Mouse (Mus musculus) right cerebral cortex, adult 2 months (tissue): ENCODE data around the gene Gm11444.

Experiments
- DNase-seq, 2 experiments: peaks; one replicate each; pipeline ENCODE4 v3.0.0; 2021 to 2022; ENCODE audit warnings: low spot score in 2 of 2

The Gm11444 gene

DNA sequence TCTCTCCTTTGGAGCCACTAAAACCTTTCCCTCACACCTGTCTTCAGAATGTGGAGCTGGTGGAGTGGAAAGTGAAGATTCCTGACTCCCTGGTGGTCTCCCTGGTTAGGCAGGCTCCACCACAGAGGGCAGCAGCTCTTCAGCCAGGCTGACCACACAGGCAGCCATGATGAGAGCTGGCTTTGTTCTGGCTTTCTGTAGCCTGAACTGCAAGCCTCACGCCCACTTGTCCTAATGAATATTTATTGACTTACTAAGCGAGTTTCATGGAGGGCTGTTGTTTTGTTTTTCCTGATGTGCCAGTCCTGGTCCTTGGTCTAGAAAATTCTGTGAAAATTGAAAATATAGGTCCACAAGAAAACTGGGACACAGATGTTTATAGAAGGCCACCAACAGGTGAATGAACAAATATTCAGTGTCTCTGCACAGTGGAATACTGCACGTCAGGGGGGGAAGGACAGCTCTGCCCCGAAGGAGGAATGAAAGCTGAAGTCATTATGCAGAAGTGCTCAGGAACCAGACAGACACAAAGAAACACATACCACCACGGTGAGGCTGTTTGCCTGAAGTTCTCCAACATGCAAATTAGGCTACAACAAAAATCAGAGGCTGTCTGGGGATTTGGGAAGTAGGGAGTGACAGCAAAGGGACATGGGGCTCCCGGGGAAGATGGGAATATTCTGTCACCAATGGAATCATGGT is 8.0 kb upstream of the Gm11444 start:
- no peak for DNase-seq

DNA sequence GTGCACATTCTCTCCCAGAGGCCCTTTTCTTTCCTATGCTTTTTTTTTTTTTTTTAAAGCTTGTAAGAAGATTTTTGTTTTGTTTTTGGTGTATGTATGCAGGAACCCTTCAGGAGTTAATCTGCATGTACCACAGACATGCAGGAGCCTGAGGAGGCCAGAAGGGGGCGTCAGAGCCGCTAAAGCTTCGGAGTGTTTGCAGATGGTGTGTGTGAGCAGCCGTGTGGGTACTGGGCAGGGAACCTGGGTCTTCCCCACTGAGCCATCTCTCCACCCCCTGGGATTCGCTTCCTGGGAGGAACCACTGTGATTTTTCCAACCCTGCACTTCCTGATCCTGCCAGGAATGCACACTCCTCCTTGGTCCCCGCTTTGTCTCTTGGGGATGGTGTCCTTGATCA is 625 bp upstream of the Gm11444 start:
- no peak for DNase-seq

DNA sequence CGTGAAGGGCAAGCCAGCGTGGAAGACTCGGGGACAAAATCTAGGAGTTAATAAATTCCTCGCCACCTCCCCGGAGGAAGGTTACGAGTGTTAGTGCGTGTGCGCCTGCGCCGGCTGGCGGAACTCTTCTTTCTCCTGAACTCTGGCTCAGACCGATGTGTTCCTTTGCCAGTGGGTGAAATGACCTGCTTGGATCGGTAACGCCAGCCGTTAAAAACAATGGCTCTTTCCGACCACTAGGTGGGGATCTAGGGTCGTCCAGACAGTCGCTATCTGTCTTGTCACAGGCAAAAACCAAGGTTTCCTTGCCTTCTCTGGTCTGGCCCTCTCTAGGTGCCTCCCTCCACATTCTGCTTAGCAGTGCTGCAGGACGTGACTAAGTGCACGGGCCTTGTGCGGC is 1.1 kb downstream of the Gm11444 start:
- DNase-seq, result peak; percentile 60 to 64

DNA sequence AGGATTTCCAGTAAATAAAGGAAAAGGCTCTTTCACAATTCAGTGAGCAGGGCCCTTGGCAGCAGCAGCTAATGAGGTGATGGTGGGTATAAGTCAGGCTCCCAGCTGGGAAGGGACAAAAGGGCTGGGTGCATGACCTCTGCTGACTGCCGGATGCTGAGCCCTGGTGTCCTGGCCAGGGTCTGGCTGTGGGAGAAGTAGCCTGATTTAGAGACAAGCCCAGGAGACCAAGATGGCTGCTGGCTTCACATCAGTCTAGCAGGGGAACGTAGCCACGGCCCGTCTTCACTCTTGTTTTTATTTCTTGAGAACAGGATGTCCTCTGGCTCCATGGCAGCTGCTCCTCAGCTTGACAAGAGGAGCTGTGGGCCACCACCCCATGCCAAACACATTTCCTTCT is 3.6 kb downstream of the Gm11444 start:
- no peak for DNase-seq

DNA sequence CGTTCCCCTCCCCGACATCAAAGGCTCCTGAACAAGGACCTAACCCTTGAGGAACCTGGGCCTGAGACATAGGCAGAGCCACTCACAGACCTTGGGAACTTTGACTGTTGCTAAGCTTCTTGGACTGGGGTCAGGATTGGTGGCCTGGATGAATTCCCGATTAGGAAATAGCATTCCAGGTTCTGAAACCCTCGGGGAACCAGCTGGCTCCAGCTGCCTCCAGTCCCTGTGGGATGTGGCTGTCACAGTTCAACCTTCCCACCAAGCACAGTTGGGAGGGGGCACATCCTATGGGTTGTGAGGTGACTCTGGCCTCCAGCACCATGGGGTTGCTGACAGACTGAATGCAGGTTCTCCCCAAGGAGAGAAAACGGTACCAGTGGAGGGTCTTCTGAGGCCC is 4.2 kb downstream of the Gm11444 start:
- no peak for DNase-seq

DNA sequence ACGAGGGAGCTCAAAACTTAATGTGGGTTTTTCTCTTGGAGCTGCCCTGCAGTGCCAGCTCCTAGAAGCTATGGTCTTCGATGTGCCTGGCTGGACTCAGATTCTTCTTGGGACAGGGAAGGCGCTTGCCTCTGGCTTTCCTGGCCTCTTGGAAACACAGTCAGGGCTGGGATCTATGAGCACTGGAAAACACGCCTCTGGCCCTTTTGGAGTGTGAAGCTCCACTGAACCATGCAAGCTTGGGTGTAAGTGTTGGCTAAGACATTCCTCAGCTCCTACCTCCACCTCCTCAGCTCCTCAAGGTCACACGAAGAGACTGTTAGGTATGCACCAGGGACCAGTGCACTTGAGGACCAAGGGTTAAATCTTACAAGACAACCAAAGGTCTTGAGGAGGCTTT is 5.2 kb downstream of the Gm11444 start:
- no peak for DNase-seq

DNA sequence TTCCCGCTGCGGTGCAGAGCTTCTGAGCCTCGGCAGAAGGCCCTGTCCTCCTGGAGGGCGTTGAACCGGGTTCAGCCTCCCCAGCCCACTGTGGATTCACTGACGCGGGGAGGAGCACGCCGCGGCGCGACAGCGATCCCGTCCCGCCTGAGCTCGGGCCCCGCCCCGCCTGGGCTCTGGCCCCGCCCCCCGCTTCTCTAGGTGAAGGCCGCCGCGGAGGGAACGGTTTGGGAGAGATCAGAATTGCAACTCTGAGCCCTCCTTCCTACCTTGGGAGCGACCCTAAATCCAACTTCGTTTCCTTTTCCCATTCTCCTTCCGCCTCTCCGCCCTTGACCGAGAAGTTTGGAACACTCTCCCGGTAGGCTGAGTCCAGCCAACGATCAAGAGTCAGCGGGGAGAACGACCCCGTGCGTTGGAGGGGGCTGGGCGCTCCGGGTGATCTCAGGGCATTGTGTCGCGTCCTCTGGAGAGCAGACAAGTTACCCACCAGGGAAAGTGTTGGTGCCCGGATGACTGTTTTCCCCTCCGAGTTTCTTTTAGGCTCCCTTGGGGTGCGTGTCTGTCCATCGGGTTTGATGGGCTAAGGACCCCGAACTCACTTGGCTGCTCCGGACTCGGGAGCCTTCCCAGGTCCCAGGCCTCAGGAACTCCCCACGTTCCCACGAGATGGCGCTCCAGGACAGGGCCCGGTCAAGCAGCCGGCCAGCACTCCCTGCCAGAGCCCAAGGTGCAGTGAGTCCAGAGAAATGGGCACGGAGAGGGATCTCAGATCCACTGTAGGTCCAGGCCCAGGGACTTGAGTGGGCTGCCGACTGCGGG is 5.8 kb downstream of the Gm11444 start:
- DNase-seq, result peak; percentile 77 to 79

DNA sequence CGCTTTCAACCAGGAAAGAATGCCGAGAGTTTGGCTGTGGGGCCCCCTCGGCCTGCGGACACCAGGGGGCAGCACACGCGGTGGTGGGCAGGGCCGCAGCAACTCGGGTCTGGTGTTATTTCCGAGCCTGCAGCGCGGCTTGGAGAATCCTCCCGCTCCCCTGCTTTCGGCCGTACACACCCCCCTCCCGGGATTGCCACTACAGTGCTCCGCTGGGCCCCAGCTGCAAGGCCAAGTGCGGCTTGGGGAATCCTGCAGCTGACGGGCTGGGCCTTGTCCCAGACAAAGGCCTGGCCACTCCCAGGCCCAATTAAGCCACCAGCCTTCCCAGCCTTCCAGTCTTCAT is 6.8 kb downstream of the Gm11444 start:
- DNase-seq, result peak in 1 of 2 experiments; percentile 32

DNA sequence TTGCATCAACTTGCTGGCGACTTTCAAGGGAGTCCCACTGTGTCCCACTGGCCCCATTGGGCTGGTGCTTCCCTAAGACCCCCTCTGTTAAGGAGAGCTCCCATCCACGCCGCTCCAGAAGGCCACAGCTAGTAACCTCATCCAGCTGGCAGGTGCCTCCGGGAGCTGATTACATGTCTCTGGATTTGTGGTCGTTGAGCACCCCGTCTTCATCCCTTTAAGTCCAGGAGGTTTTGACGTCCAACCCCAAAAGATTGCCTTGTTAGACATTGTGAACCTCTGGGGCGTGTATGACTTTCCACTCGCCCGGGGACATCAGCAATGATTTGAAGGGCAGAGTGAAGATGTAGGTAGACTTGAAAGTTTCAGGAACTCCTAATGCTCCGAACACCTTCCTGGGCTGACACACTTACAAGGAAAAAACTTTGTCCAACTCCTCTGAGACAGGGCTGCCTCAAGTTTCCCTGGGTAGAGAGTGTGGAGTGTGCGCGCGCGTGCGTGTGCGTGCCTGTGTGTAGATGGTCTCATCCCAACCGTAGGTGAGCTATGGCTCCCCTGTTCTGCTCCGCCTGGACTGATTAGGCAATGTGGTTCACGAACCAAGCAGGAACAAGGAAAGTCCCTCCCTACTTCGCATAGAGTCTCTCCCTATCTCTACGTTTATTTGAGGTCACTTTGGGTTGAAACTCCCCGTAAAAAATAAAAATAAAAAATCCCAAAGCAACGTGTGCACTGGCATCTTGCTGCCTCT is 7.4 kb downstream of the Gm11444 start:
- no peak for DNase-seq

DNA sequence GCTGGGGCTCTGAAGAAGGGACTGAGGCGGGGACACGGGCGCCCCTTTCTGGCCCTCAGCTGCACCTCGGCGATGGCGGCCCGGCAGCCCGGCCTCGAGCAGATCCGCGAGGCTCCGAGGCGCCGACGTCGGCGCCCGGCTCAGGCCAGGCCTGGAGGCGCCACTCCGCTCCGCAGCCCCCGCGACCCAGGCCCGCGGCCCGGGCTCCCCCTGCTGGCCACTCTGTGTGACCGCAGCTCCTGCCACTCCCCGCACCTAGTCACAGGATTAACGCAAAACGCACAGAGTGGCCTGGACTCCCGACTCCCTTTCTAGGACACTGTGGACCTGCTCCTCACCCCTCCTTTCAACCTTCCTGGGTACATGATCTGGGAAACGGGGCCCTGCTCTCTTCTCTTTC is 8.2 kb downstream of the Gm11444 start:
- DNase-seq, result peak in 1 of 2 experiments; percentile 30

DNA sequence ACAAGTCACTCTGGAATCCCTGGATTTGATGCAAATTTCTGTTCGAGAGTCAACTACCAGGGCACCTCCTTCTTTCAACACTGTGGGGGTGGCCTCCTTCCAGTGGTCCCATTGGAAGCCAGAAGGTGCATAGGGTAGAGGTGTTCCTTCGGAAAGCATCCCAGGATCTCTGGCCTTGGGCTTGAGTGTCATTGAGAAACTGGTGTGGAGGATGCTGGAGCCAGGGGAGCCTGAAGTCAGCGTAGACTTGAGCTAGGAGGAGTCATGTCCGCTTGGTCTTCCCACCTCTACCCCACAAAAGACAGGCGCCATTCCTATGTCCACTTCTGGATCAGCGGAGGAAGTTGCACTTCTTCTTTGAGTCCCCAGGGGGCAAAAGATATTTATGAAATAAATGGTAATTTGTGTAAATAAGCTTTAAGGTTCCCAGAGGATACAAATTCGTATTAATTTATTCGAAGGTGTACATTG is 8.9 kb downstream of the Gm11444 start:
- DNase-seq, result no peak

DNA sequence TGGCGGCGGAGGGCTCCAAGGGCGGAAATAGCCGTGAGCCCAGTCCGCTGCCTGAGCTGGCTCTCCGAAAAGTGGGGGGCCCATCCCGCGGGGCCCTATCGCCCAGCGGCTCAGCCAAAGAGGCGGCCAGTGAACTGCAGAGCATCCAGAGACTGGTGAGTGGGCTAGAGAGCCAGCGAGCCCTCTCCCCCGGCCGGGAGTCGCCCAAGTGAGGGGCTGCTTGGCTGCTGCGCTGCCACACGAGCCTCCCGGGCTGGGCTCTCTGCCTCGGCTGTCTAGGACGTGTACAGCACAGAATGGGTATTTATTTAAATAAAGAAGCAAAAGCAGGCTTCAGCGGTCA is 9.4 kb downstream of the Gm11444 start:
- no peak for DNase-seq

DNA sequence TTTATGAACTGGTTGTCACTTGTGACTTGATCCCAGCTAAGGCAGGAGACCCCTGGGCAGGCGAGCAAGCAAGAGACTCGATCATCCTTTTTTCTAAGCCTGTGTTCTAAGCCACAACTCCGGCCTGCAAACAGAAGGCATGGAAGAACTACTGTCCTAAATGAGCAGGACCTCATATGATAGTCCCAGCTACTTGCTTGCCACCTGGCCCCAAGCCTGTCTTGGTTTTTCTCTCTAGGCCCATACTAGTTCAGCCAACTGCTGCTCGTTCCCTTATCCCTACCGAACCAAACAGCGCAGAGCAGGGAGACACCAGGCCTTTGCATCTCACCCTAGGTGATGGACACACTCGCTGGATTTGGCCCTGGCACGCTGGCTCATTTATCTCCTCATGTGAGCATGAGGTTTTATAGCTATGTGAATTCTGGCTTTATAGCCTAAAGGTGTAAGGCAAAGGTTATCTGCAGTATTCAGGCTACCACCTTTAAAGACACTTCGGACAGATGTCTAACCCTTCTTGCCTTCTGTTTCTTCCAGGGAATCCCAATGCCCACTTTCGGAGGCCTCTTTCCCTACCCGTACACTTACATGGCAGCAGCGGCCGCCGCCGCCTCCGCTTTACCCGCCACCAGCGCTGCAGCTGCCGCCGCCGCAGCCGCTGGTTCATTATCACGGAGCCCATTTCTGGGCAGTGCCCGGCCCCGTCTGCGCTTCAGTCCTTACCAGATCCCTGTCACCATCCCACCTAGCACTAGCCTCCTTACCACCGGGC is 9.9 kb downstream of the Gm11444 start:
- DNase-seq, result no peak

DNA sequence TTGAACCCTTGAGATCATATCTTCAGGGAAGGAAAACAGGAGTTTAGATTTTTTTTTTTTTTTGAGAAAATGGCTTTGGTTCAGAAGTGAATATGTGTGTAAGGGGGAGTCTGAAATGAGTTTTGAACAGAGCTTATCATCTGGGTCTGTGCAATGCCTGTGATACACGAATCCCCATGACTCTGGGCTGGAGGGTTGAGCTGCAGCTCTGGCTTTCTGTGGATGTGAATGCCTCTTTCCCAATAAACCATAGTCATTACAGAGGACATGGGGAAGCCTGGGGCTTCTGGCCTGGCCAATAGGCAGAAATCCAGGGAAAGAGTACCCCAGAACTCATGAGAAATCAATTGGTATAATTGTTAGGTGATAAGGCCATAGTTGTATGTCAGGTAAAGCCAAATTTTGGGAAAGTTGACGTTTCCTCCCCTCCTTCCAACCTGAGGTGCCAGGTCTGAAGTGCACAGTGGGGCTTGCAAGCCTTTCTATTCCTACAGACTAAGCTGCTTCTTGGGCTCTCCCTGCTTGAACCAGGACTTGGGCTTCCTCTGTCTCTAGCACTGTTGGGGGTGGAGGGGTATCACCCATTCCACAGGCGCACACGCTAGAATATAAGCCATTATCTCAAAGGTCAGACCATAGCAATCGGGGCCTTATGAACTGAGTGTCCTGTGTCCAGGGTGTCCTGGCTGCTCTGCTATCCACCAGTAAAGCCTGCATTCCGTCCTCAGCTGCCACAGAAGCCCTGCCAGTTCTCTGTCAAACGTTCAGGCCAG is 10.7 kb downstream of the Gm11444 start:
- DNase-seq, result no peak

DNA sequence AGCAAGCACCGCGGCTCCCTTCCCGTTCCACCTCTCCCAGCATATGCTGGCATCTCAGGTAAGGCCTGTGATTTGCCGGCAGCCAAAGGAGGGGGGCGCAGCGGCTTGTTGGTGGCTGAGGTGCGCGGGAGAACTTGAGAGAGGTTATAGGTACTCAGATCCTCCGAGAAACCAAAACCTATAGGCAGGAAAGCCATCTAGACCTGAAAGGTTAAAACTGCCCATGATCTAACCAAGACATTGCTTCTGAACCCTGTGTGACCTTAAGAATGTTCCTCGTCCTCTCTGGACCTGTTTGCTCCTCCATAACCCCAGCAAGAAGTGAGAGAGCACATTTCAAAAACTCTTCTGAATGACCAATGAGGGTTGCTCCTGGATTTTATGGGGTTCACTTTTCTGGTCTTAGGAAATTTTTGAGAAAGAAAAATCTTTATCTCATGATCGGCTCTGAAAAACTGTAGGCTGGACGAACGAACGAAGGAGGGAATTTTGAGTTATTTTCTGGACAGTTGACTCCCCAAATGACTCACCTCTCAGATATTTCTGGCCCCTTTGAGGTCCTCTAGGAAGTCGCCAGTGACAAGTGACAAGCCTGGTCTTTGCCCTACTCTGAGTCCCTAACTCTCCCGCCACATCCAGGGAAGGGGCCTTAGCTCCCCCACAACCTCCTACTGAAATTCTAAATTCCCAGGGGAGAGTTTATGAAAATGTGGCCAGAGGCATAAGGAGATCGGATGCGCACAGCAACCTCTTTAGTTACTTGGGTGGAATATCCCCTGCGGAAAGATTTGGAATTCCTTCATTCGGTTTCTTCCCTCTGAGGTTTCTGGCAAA is 11.5 kb downstream of the Gm11444 start:
- DNase-seq, result no peak

DNA sequence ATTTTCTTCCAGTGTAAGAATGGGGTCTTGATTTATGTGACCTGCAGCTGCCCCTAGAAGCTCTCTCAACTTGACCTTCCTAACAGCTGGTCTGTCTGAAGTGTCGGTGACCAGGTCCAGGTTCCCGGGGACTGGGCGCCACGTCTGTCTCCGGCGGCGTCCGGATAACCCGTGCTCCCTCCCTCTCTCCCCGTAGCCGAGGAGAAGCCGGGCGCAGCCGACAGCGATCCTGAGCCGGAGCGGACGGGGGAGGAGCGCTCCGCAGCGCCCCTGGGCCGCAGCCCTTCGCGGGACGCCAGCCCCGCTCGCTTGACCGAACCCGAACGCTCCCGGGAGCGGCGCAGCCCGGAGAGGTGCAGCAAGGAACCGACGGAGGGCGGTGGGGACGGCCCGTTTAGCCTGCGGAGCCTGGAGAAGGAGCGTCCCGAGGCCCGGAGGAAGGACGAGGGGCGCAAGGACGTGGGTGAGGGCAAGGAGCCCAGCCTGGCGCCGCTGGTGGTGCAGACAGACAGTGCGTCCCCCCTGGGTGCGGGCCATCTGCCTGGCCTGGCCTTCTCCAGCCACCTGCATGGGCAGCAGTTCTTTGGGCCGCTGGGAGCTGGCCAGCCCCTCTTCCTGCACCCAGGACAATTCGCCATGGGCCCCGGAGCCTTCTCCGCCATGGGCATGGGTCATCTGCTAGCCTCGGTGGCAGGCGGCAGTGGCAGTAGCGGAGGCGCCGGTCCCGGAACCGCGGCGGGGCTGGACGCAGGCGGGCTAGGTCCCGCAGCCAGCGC is 12.3 kb downstream of the Gm11444 start:
- DNase-seq, result no peak

DNA sequence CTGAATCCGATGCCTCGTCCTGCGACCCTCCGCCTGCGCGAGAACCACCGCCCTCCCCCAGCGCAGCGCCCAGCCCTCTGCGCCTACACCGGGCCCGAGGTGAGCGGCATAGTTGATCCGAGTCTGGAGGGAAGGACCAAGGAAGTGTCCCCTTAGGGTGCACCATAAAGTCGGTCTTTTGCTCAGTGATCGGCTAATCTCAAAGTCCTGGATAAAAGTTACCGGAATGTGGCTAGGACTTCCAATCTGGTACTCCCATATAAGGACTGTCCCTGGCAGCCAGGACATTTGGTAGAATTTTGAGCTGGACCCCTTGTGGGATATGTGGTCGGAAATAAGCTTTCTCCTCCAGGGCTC is 12.9 kb downstream of the Gm11444 start:
- DNase-seq, result no peak

DNA sequence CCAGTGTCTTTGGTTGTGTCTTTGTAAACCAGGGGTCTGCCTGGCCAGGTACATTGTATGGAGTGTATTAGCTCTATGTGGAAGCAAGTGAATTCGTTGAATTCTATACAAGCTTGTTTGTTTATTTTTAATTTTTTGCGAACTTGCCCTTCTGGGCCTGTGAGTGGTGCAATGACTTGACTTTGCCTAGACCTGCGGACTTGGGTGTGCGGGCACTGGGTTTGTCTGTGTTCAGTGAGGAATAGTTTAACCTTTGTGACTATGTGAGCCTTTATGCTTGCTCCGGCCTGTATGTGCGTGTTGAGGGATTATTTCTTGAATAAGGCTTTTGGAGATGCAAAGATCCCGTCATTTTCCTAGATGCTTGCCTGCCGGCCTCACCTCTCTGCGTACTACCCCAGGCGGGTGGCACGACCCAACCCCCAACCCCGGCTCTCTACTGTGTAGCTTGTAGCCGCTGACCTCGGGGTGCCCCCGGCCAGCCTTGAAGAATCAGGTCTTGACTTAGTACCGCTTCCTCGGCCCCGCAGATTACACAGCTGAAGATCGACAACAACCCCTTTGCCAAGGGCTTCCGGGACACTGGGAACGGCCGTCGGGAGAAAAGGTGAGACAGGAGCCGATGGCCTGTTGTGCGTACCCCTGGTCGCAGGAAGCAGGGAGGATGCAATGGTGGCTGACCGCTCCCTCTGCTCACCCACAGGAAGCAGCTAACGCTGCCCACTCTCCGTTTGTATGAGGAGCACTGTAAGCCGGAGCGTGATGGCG is 13.4 kb downstream of the Gm11444 start:
- no peak for DNase-seq
